Mouse (Mus musculus) CH12.LX (cell line): Measurements from ENCODE around the gene Lama4. TPM values are rescaled to one million over a fixed set of nuclear protein-coding genes. Genes with fewer than 3 reads are reported as not detected.

Experiments used
- DNase-seq: peaks from one replicate; pipeline ENCODE4 v3.0.0-alpha.2; 2013; ENCODE audit errors: extremely low read depth
- H3K27ac ChIP-seq: 2 replicates; pipeline ENCODE4 v1.5.1; 2012; ENCODE audit warnings: low read depth, mild to moderate bottlenecking, control low read depth, moderate library complexity; ENCODE audit not compliant: insufficient read depth
- H3K27me3 ChIP-seq: replicated peaks from 2 replicates; pipeline ENCODE3; 2012; ENCODE audit warnings: inconsistent platforms
- H3K36me3 ChIP-seq, 2 experiments: replicated peaks in 1 of 2; 2 replicates each; pipeline versions ENCODE3 to v1.6.1; 2012; ENCODE audit warnings: inconsistent platforms in 1 of 2, low read length in 1 of 2, mild to moderate bottlenecking in 1 of 2, mixed read lengths in 1 of 2, moderate library complexity in 1 of 2; ENCODE audit not compliant: control insufficient read depth in 1 of 2, insufficient read depth in 1 of 2
- H3K4me1 ChIP-seq, 2 experiments: 2 replicates each; pipeline ENCODE4 v1.6.1; 2012; ENCODE audit warnings: inconsistent platforms in 1 of 2, moderate library complexity in 1 of 2; ENCODE audit not compliant: insufficient read depth in 2 of 2, control insufficient read depth in 1 of 2
- H3K4me2 ChIP-seq: 2 replicates; pipeline ENCODE4 v1.6.1; 2012; ENCODE audit warnings: low read depth, mild to moderate bottlenecking, control low read depth; ENCODE audit not compliant: poor library complexity, insufficient read depth, severe bottlenecking
- H3K4me3 ChIP-seq, 3 experiments: fragments of 150-350 bp in 1 of 3; sonication (generic) in 1 of 3; replicated peaks in 1 of 3; 2 replicates each; pipeline versions ENCODE3 to v1.5.1; 2011 to 2012; ENCODE audit warnings: low read depth in 2 of 3, low read length in 2 of 3, mild to moderate bottlenecking in 2 of 3, moderate library complexity in 2 of 3, control low read depth in 1 of 3, improper control_type of control experiment in 1 of 3, inconsistent platforms in 1 of 3, mixed read lengths in 1 of 3; ENCODE audit not compliant: poor library complexity in 1 of 3
- H3K79me2 ChIP-seq: replicated peaks from 2 replicates; pipeline ENCODE4 v1.6.1; 2012; ENCODE audit warnings: mild to moderate bottlenecking, moderate library complexity; ENCODE audit not compliant: control insufficient read depth, poor library complexity, insufficient read depth, severe bottlenecking; ENCODE audit errors: extremely low read depth
- H3K9ac ChIP-seq: 2 replicates; pipeline ENCODE4 v1.6.1; 2012; ENCODE audit warnings: low read depth, mild to moderate bottlenecking, control low read depth, moderate library complexity; ENCODE audit not compliant: insufficient read depth
- H3K9me3 ChIP-seq: replicated peaks from 2 replicates; pipeline ENCODE3; 2012; ENCODE audit warnings: low read length, inconsistent platforms, mixed read lengths
- CHD1 ChIP-seq: IDR thresholded peaks from 2 replicates; pipeline ENCODE4 v1.6.1; 2012; ENCODE audit warnings: low read depth, low read length, improper control_type of control experiment, inconsistent platforms
- CHD2 ChIP-seq: IDR thresholded peaks from 2 replicates; pipeline ENCODE4 v1.6.1; 2011; ENCODE audit warnings: low read length, improper control_type of control experiment
- E2F4 ChIP-seq: IDR thresholded peaks from 2 replicates; pipeline ENCODE4 v1.6.1; 2011; ENCODE audit warnings: low read depth, low read length, improper control_type of control experiment; ENCODE audit not compliant: insufficient replicate concordance
- ELF1 ChIP-seq: IDR thresholded peaks from 2 replicates; pipeline ENCODE4 v1.6.1; 2014; ENCODE audit warnings: low read depth, mild to moderate bottlenecking, inconsistent platforms, low read length, improper control_type of control experiment
- EP300 ChIP-seq: IDR thresholded peaks from 2 replicates; pipeline ENCODE4 v1.6.1; 2011; ENCODE audit warnings: low read length, improper control_type of control experiment
- ETS1 ChIP-seq: conservative IDR thresholded peaks from 2 replicates; pipeline ENCODE4 v1.6.1; 2012; ENCODE audit warnings: low read depth, mild to moderate bottlenecking, inconsistent platforms, low read length, improper control_type of control experiment, moderate library complexity
- GABPA ChIP-seq: IDR thresholded peaks from 2 replicates; pipeline ENCODE4 v1.6.1; 2012; ENCODE audit warnings: low read depth, low read length, improper control_type of control experiment, inconsistent platforms; ENCODE audit not compliant: insufficient replicate concordance
- IRF4 ChIP-seq: IDR thresholded peaks from 2 replicates; pipeline ENCODE4 v1.6.1; 2014; ENCODE audit warnings: low read depth, mild to moderate bottlenecking, inconsistent platforms, low read length, improper control_type of control experiment
- MAFK ChIP-seq: IDR thresholded peaks from 2 replicates; pipeline ENCODE4 v1.6.1; 2011; ENCODE audit warnings: low read length, improper control_type of control experiment; ENCODE audit not compliant: insufficient replicate concordance
- MAX ChIP-seq: IDR thresholded peaks from 2 replicates; pipeline ENCODE4 v1.6.1; 2011; ENCODE audit warnings: low read length, improper control_type of control experiment
- MXI1 ChIP-seq: IDR thresholded peaks from 2 replicates; pipeline ENCODE4 v1.6.1; 2011; ENCODE audit warnings: mild to moderate bottlenecking, low read depth, low read length, improper control_type of control experiment
- MYC ChIP-seq: IDR thresholded peaks from 2 replicates; pipeline ENCODE4 v1.6.1; 2011; ENCODE audit warnings: low read depth, mild to moderate bottlenecking, improper control_type of control experiment, low read length
- NRF1 ChIP-seq: IDR thresholded peaks from 2 replicates; pipeline ENCODE4 v1.6.1; 2014; ENCODE audit warnings: low read depth, mild to moderate bottlenecking, inconsistent platforms, low read length, improper control_type of control experiment, moderate library complexity
- RAD21 ChIP-seq: IDR thresholded peaks from 2 replicates; pipeline ENCODE4 v1.6.1; 2011; ENCODE audit warnings: low read depth, mild to moderate bottlenecking, low read length, improper control_type of control experiment, moderate library complexity
- RCOR1 ChIP-seq: conservative IDR thresholded peaks from 2 replicates; pipeline ENCODE4 v1.6.1; 2012; ENCODE audit warnings: low read depth, mild to moderate bottlenecking, inconsistent platforms, low read length, improper control_type of control experiment
- SIN3A ChIP-seq: IDR thresholded peaks from 2 replicates; pipeline ENCODE4 v1.6.1; 2012; ENCODE audit warnings: low read length, improper control_type of control experiment, inconsistent platforms
- TCF12 ChIP-seq: IDR thresholded peaks from 2 replicates; pipeline ENCODE4 v1.6.1; 2014; ENCODE audit warnings: low read depth, mild to moderate bottlenecking, inconsistent platforms, low read length, improper control_type of control experiment
- UBTF ChIP-seq: IDR thresholded peaks from 2 replicates; pipeline ENCODE4 v1.6.1; 2012; ENCODE audit warnings: low read depth, mild to moderate bottlenecking, inconsistent platforms, low read length, improper control_type of control experiment, moderate library complexity
- USF2 ChIP-seq: conservative IDR thresholded peaks from 2 replicates; pipeline ENCODE4 v1.6.1; 2011; ENCODE audit warnings: low read depth, low read length, improper control_type of control experiment
- ZC3H11A ChIP-seq: IDR thresholded peaks from 2 replicates; pipeline ENCODE4 v1.6.1; 2012; ENCODE audit warnings: low read depth, mild to moderate bottlenecking, inconsistent platforms, low read length, improper control_type of control experiment
- dilution Hi-C: fragments of 300-500 bp; cut with MboI; formaldehyde crosslinking; loops from 2 replicates; pipeline ENCODE4 v1.14.3; 2020; ENCODE audit warnings: low sequenced_read_pairs; ENCODE audit not compliant: extremely low pct_unique_long_range_greater_than_20kb, extremely low pct_ligation_motif_present
- in situ Hi-C: fragments of 300-500 bp; cut with MboI; formaldehyde crosslinking; loops from 3 replicates; pipeline ENCODE4 v1.14.3; 2019; ENCODE audit warnings: low sequenced_read_pairs, low pct_ligation_motif_present, low pct_unique_long_range_greater_than_20kb, mixed read lengths
- polyA plus RNA-seq: library from polyadenylated mRNA; unstranded; fragments of >175 nt; gene quantifications from 2 replicates; pipeline ENCODE4 v1.2.1, GENCODE M21; 2012; ENCODE audit warnings: low read depth; ENCODE audit not compliant: insufficient read length
- total RNA-seq, 2 experiments: library from RNA; depleted of rRNA; stranded (reverse); fragments of 300-350 nt in 1 of 2; fragments of >200 nt in 1 of 2; gene quantifications; 2 replicates each; pipeline ENCODE4 v1.2.3; 2012 to 2014

The Lama4 gene
- total and polyA plus RNA-seq, 3 experiments = 0.08 to 0.50 (median 0.19) TPM

GRCm38 (mm10) chr10:39098746-39099145 lies 133.4 kb downstream of the Lama4 start:
- dilution Hi-C loops = no loop called here

GRCm38 (mm10) chr10:39104803-39105449 lies 139.6 kb downstream of the Lama4 start:
- Histone ChIP-seq H3K36me3 (no peaks in the 10 kb centered on the region), H3K9ac (no peak overlapping the region), H3K4me3 (no peak overlapping the region), H3K9me3 (no peaks in the 10 kb centered on the region), H3K79me2 (no peaks in the 10 kb centered on the region), H3K4me1 (peaks cover 0 to 14% of the 10 kb centered on the region in 2 experiments; a peak in 2 of 4 replicates), H3K27me3 (no peaks in the 10 kb centered on the region), H3K4me2 (no peak overlapping the region), H3K27ac (no peak overlapping the region)
- in situ Hi-C loops (no loop called here), dilution Hi-C loops (no loop called here)
- DNase-seq = no peak
- TF ChIP-seq RAD21 = peak; percentile 19
- no peak for TF ChIP-seq TCF12

More at GRCm38 (mm10) chr10:39098746-39099145, 133.4 kb downstream of the Lama4 start:
- Histone ChIP-seq H3K4me2 (no peak overlapping the region), H3K79me2 (no peaks in the 10 kb centered on the region), H3K27me3 (no peaks in the 10 kb centered on the region), H3K9ac (no peak overlapping the region), H3K36me3 (no peaks in the 10 kb centered on the region), H3K4me1 (peaks cover 0 to 5% of the 10 kb centered on the region in 2 experiments; a peak in 1 of 4 replicates), H3K9me3 (no peaks in the 10 kb centered on the region), H3K4me3 (no peak overlapping the region), H3K27ac (no peak overlapping the region)
- TF ChIP-seq RAD21 = no peak
- no peak for TF ChIP-seq E2F4
- TF ChIP-seq ETS1 = no peak
- no peak for TF ChIP-seq RCOR1
- TF ChIP-seq CHD2 = no peak
- DNase-seq = no peak
- in situ Hi-C loops = no loop called here

GRCm38 (mm10) chr10:39106413-39106812 lies 141.1 kb downstream of the Lama4 start:
- Histone ChIP-seq H3K79me2 (no peaks in the 10 kb centered on the region), H3K4me3 (no peak overlapping the region), H3K9ac (no peak overlapping the region), H3K27ac (no peak overlapping the region), H3K4me1 (peaks cover 0 to 18% of the 10 kb centered on the region in 2 experiments; a peak in 2 of 4 replicates), H3K27me3 (no peaks in the 10 kb centered on the region), H3K4me2 (no peak overlapping the region), H3K36me3 (no peaks in the 10 kb centered on the region), H3K9me3 (no peaks in the 10 kb centered on the region)
- TF ChIP-seq SIN3A (no peak), MXI1 (no peak), USF2 (no peak), NRF1 (no peak), E2F4 (no peak), ZC3H11A (no peak), ELF1 (no peak), CHD1 (no peak), EP300 (no peak), GABPA (no peak), MYC (no peak), MAFK (no peak), ETS1 (no peak), IRF4 (no peak), UBTF (no peak), MAX (no peak)
- no peak for DNase-seq
- in situ Hi-C loops (no loop called here), dilution Hi-C loops (no loop called here)
